Mouse (Mus musculus): ENCODE results near the gene Csf1. TPM values are rescaled to one million over a fixed set of nuclear protein-coding genes. Genes with fewer than 3 reads are reported as not detected.

Gene Csf1
- 21.6 and 26.2 TPM in 2 replicates for polyA plus RNA-seq (2015; fragmentation: Nextera tagmentation; extraction: Ambion mirVana)

DNA sequence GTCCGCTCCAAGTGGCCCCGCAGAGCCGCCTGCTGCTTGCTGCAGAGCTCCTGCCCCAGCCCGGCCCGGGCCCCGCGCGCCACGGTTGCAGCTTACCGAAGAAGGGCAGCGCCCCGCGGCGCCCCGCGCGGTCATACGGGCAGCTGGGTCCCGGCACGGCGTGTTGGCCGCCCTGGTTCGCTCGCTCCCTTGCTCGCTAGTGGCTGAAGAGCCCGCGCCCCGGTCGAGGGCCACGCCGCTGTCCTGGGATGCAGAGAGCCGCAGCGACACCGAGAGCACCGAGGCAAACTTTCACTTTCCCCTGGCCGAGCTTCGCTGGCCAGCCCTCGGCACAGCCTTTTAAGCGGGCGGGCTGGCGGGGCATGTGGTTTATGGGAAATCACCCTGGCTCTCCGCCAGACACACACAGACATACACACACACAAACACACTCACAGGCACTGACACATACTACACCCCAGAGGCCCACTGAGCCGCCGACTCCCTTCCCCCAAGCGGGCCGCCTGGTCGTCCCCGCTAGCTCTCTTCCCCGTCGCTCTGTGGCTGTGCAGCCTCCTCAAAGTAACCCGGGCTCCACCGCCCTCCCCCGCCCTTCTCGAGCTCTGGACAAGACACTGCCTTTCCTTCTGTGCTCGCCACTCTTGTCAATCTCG, at the start of gene Csf1:
TSS of gene Csf1 (minus strand) at position 541 of the 653 bp plus-strand sequence.

DNA sequence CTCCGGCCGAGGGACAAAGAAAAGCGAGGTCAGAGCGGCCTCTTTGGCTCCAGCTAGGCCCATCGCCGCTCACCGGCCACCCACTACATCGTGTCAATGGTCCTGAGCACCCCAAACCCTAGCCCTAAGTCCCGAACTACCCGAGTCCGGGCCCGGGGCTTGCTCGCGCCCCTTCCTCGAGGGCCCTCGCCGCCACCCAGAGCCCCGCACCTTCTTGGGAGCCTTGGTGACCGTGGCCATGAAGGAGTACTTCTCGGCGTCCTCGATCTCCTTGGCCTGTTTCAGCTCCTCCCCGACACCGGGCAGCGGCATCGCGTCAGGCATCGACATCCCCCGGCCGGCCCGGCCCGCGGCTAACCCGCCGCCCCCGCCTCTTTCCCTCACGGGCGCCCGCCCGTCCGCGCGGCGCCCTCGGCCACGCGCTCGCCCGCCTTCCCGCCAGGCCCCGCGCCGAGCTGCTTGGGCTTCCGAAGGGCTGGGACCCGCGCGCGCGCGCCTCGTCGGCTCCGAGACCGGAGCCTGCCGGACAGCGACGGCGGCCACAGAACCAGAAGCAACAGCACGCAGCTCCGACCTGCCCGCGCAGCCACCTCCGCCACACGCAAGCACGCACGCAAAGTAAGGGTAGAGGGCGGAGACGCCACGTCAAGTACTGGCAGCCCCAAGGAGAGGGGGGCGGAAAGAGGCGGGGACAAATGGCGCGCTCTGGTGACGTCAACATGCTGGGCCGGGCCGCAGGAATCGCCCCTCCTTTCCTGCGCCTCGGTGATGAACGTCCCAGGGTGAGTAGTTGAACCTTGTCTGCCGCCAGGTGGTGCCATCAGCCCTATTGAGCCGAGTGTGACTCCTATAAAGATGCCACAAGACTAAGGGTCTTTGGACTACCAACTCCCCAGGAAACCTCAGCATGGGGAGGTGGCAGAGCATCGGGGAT, 64.1 kb downstream of the Csf1 start, which contains the start of gene Ahcyl1:
TSS of gene Ahcyl1 (minus strand) at position 613 of the 934 bp plus-strand sequence.

Other genes with a start within 250 kb of the Csf1 start
- gene Slc6a17, start 242.5 kb downstream of the Csf1 start, polyA plus RNA-seq (2015; fragmentation: Nextera tagmentation; extraction: Ambion mirVana): 4.1 and 4.4 TPM in 2 replicates
- not detected in 2 replicates for gene Ubl4b, start 205.4 kb downstream of the Csf1 start, polyA plus RNA-seq (2015; fragmentation: Nextera tagmentation; extraction: Ambion mirVana)
- not detected in 2 replicates for gene Alx3, start 165.4 kb downstream of the Csf1 start, polyA plus RNA-seq (2015; fragmentation: Nextera tagmentation; extraction: Ambion mirVana)
- not detected in 2 replicates for gene Gm10961, start 129.1 kb downstream of the Csf1 start, polyA plus RNA-seq (2015; fragmentation: Nextera tagmentation; extraction: Ambion mirVana)
- gene Strip1, start 128.8 kb downstream of the Csf1 start, polyA plus RNA-seq (2015; fragmentation: Nextera tagmentation; extraction: Ambion mirVana): 18.0 and 18.3 TPM in 2 replicates
- gene Ahcyl1, start 63.9 kb downstream of the Csf1 start, polyA plus RNA-seq (2015; fragmentation: Nextera tagmentation; extraction: Ambion mirVana): 39.2 and 41.9 TPM in 2 replicates
- not detected in 2 replicates for gene Eps8l3, start 116.8 kb upstream of the Csf1 start, polyA plus RNA-seq (2015; fragmentation: Nextera tagmentation; extraction: Ambion mirVana)
- gene Gstm5, start 135.4 kb upstream of the Csf1 start, polyA plus RNA-seq (2015; fragmentation: Nextera tagmentation; extraction: Ambion mirVana): 84.8 TPM in 2 replicates
- 1.8 and 2.5 TPM in 2 replicates for gene Gstm7, start 171.3 kb upstream of the Csf1 start, polyA plus RNA-seq (2015; fragmentation: Nextera tagmentation; extraction: Ambion mirVana)
- 2.4 and 2.5 TPM in 2 replicates for gene Gstm6, start 183.3 kb upstream of the Csf1 start, polyA plus RNA-seq (2015; fragmentation: Nextera tagmentation; extraction: Ambion mirVana)
- 0.33 and 0.40 TPM in 2 replicates for gene Gstm3, start 208.8 kb upstream of the Csf1 start, polyA plus RNA-seq (2015; fragmentation: Nextera tagmentation; extraction: Ambion mirVana)
- gene Gstm2, start 226.0 kb upstream of the Csf1 start, polyA plus RNA-seq (2015; fragmentation: Nextera tagmentation; extraction: Ambion mirVana): 109 and 123 TPM in 2 replicates